Mouse (Mus musculus) intestine, postnatal 0 days (tissue): ENCODE data around the gene D6Wsu163e. TPM values are rescaled to one million over a fixed set of nuclear protein-coding genes. Genes with fewer than 3 reads are reported as not detected.

Experiments used
- ATAC-seq: fragments of 200-750 bp; cut with Nextera tagmentation; 2 replicates; pipeline ENCODE4 v1.8.0; 2017; ENCODE audit warnings: mild to moderate bottlenecking, moderate TSS enrichment, moderate library complexity
- H3K27ac ChIP-seq: fragments of 300-500 bp; sonication (generic); 2 replicates; pipeline ENCODE4 v1.5.1; 2014; ENCODE audit warnings: mild to moderate bottlenecking, low read depth, low read length, moderate library complexity
- H3K27me3 ChIP-seq: fragments of 300-500 bp; sonication (generic); replicated peaks from 2 replicates; pipeline ENCODE4 v1.6.1; 2014; ENCODE audit warnings: low read length, mixed read lengths; ENCODE audit not compliant: control insufficient read depth, insufficient read depth
- H3K36me3 ChIP-seq: fragments of 300-500 bp; sonication (generic); 2 replicates; pipeline ENCODE4 v1.6.1; 2014; ENCODE audit warnings: mild to moderate bottlenecking, moderate library complexity; ENCODE audit not compliant: control insufficient read depth, insufficient read depth
- H3K4me1 ChIP-seq: fragments of 300-500 bp; sonication (generic); replicated peaks from 2 replicates; pipeline ENCODE4 v1.6.1; 2014; ENCODE audit warnings: antibody characterized with exemption, low read length, mixed read lengths; ENCODE audit not compliant: control insufficient read depth, insufficient read depth
- H3K4me2 ChIP-seq: fragments of 300-500 bp; sonication (generic); replicated peaks from 2 replicates; pipeline ENCODE4 v1.6.1; 2014; ENCODE audit warnings: low read depth, mild to moderate bottlenecking, moderate library complexity
- H3K4me3 ChIP-seq: fragments of 300-500 bp; sonication (generic); 2 replicates; pipeline ENCODE4 v1.5.1; 2014; ENCODE audit warnings: low read depth, low read length
- H3K9ac ChIP-seq: fragments of 300-500 bp; sonication (generic); 2 replicates; pipeline ENCODE4 v1.6.1; 2014; ENCODE audit warnings: mild to moderate bottlenecking, low read depth, low read length
- H3K9me3 ChIP-seq: fragments of 300-500 bp; sonication (generic); 2 replicates; pipeline ENCODE4 v1.6.1; 2016; ENCODE audit warnings: mixed run types; ENCODE audit not compliant: control insufficient read depth
- CTCF ChIP-seq: sonication (generic); IDR thresholded peaks from 2 replicates; pipeline ENCODE4 v1.5.1; 2016; ENCODE audit warnings: low read depth, mild to moderate bottlenecking, control low read depth, antibody characterized with exemption, moderate library complexity
- WGBS: fragments of 180-500 bp; shearing (Covaris S2); extraction: QIAGEN DNeasy Blood & Tissue Kit; methylation state at CpG from one replicate; pipeline ENCODE4 v1.1.7; 2014; 5-methylcytosine and 5-hydroxymethylcytosine counted together
- polyA plus RNA-seq: library from polyadenylated mRNA; unstranded; fragments of >200 nt; fragmentation: Nextera tagmentation; extraction: Ambion mirVana; gene quantifications from 2 replicates; pipeline ENCODE4 v1.2.1, GENCODE M21; 2015

D6Wsu163e gene
- polyA plus RNA-seq, 1 experiment from 2014 or later, result 16.2 TPM

GRCm38 (mm10) chr6:127014906-127015770 lies 75.4 kb downstream of the D6Wsu163e start, which contains the start of gene Fgf6:
TSS of gene Fgf6 (plus strand) at chr6:127015586.
- no peak within 1 kb of the TSS for H3K4me2 ChIP-seq
- H3K9me3 ChIP-seq, result no peaks in the 10 kb centered on the region
- H3K9ac ChIP-seq, result no peak within 1 kb of the TSS
- ATAC-seq, result no peak
- no peak within 1 kb of the TSS for H3K4me3 ChIP-seq
- H3K4me1 ChIP-seq, result no peaks in the 10 kb centered on the region
- H3K27me3 ChIP-seq, result no peaks in the 10 kb centered on the region; the same call in 1 of the 2 replicates
- no peaks in the 10 kb centered on the region for H3K36me3 ChIP-seq
- 76% methylated on average over 26 of the region's 26 CpGs for WGBS
- no peak for TF ChIP-seq CTCF
- H3K27ac ChIP-seq, result no peak within 1 kb of the TSS

- 8% methylated on average over 6 of the region's 6 CpGs for WGBS
- Histone ChIP-seq H3K36me3 (no peaks in the 10 kb centered on the region), H3K27ac (no peak overlapping the region), H3K4me1 (no peaks in the 10 kb centered on the region), H3K9me3 (no peaks in the 10 kb centered on the region), H3K4me2 (no peak overlapping the region), H3K9ac (no peak overlapping the region), H3K4me3 (no peak overlapping the region), H3K27me3 (peaks cover 6% of the 10 kb centered on the region)
- no peak for TF ChIP-seq CTCF
- ATAC-seq, result no peak
Observed at GRCm38 (mm10) chr6:127019254-127019653, 79.5 kb downstream of the D6Wsu163e start.

- Histone ChIP-seq H3K4me1 (no peaks in the 10 kb centered on the region), H3K9me3 (no peaks in the 10 kb centered on the region), H3K4me2 (no peak overlapping the region), H3K27ac (no peak overlapping the region), H3K36me3 (no peaks in the 10 kb centered on the region), H3K27me3 (peaks cover 6% of the 10 kb centered on the region), H3K4me3 (no peak overlapping the region), H3K9ac (no peak overlapping the region)
- TF ChIP-seq CTCF, result no peak
- 15% methylated on average over 13 of the region's 13 CpGs for WGBS
- no peak for ATAC-seq
Observed at GRCm38 (mm10) chr6:127020431-127020830, 80.7 kb downstream of the D6Wsu163e start.

- H3K4me2 ChIP-seq, result no peak overlapping the region
- no peak overlapping the region for H3K27ac ChIP-seq
- no peaks in the 10 kb centered on the region for H3K4me1 ChIP-seq
- H3K36me3 ChIP-seq, result no peaks in the 10 kb centered on the region
- H3K4me3 ChIP-seq, result no peak overlapping the region
- no peak overlapping the region for H3K9ac ChIP-seq
- no peaks in the 10 kb centered on the region for H3K9me3 ChIP-seq
- ATAC-seq, result no peak
- 71% methylated on average over 7 of the region's 7 CpGs for WGBS
- H3K27me3 ChIP-seq, result peaks cover 6% of the 10 kb centered on the region
- no peak for TF ChIP-seq CTCF
Observed at GRCm38 (mm10) chr6:127024836-127025235, 85.1 kb downstream of the D6Wsu163e start.

Other genes with a start within 250 kb of the D6Wsu163e start
- 1.1 TPM in 2 replicates for gene Kcna6, start 199.3 kb upstream of the D6Wsu163e start, polyA plus RNA-seq
- 236 and 238 TPM in 2 replicates for gene Ndufa9, start 90.8 kb upstream of the D6Wsu163e start, polyA plus RNA-seq
- not detected in 2 replicates for gene Akap3, start 86.9 kb upstream of the D6Wsu163e start, polyA plus RNA-seq
- not detected in 2 replicates for gene Dyrk4, start 18.1 kb upstream of the D6Wsu163e start, polyA plus RNA-seq
- gene Rad51ap1, start 375 bp upstream of the D6Wsu163e start, polyA plus RNA-seq, result 11.5 and 12.8 TPM in 2 replicates
- gene Fgf6, start 75.6 kb downstream of the D6Wsu163e start, polyA plus RNA-seq, result not detected in 2 replicates
- not detected in 2 replicates for gene Fgf23, start 132.9 kb downstream of the D6Wsu163e start, polyA plus RNA-seq
- gene Tigar, start 169.6 kb downstream of the D6Wsu163e start, polyA plus RNA-seq, result 4.6 and 4.8 TPM in 2 replicates
- gene Ccnd2, start 212.2 kb downstream of the D6Wsu163e start, polyA plus RNA-seq, result 357 and 374 TPM in 2 replicates